Mouse (Mus musculus) heart, embryonic 11.5 days (tissue): ENCODE results near the gene Epm2a. TPM values are rescaled to one million over a fixed set of nuclear protein-coding genes. Genes with fewer than 3 reads are reported as not detected.

ENCODE experiments used
- ATAC-seq: fragments of 200-750 bp; cut with Nextera tagmentation; replicated peaks from 2 replicates; pipeline ENCODE4 v1.8.0; 2017; ENCODE audit warnings: moderate library complexity; ENCODE audit not compliant: insufficient number of reproducible peaks, low FRiP score, low TSS enrichment
- H3K27ac ChIP-seq: fragments of 300-500 bp; sonication (generic); 2 replicates; pipeline ENCODE4 v1.5.1; 2014; ENCODE audit warnings: mild to moderate bottlenecking, low read depth, low read length
- H3K27me3 ChIP-seq: fragments of 300-500 bp; sonication (generic); 2 replicates; pipeline ENCODE4 v1.6.1; 2014; ENCODE audit warnings: mild to moderate bottlenecking, low read length, mixed read lengths; ENCODE audit not compliant: control insufficient read depth, insufficient read depth
- H3K36me3 ChIP-seq: fragments of 300-500 bp; sonication (generic); 2 replicates; pipeline ENCODE4 v1.6.1; 2014; ENCODE audit warnings: mild to moderate bottlenecking, low read length, moderate library complexity, mixed read lengths; ENCODE audit not compliant: control insufficient read depth, insufficient read depth
- H3K4me1 ChIP-seq: fragments of 300-500 bp; sonication (generic); 2 replicates; pipeline ENCODE4 v1.6.1; 2014; ENCODE audit warnings: low read length; ENCODE audit not compliant: control insufficient read depth, insufficient read depth
- H3K4me2 ChIP-seq: fragments of 300-500 bp; sonication (generic); 2 replicates; pipeline ENCODE4 v1.6.1; 2014; ENCODE audit warnings: mild to moderate bottlenecking, moderate library complexity
- H3K4me3 ChIP-seq: fragments of 300-500 bp; sonication (generic); 2 replicates; pipeline ENCODE4 v1.5.1; 2014; ENCODE audit warnings: low read depth, low read length
- H3K9ac ChIP-seq: fragments of 300-500 bp; sonication (generic); 2 replicates; pipeline ENCODE4 v1.6.1; 2014; ENCODE audit warnings: mild to moderate bottlenecking, low read depth, low read length, moderate library complexity
- H3K9me3 ChIP-seq: fragments of 300-500 bp; sonication (generic); replicated peaks from 2 replicates; pipeline ENCODE4 v1.6.1; 2016; ENCODE audit warnings: low read length; ENCODE audit not compliant: control insufficient read depth
- WGBS: fragments of 180-500 bp; shearing (Covaris S2); extraction: QIAGEN DNeasy Blood & Tissue Kit; methylation state at CpG from one replicate; pipeline ENCODE4 v1.1.7; 2014; ENCODE audit not compliant: insufficient replicate concordance; 5-methylcytosine and 5-hydroxymethylcytosine counted together
- polyA plus RNA-seq: library from polyadenylated mRNA; unstranded; fragments of >200 nt; fragmentation: Nextera tagmentation; extraction: Ambion mirVana; gene quantifications from 2 replicates; pipeline ENCODE4 v1.2.1, GENCODE M21; 2014

Gene Epm2a
- polyA plus RNA-seq, 1 experiment from 2014 or later: 0.43 TPM

GRCm38 (mm10) chr10:11381302-11381701 lies 38.1 kb downstream of the Epm2a start:
- Histone ChIP-seq H3K4me1 (no peaks in the 10 kb centered on the region), H3K36me3 (no peaks in the 10 kb centered on the region), H3K9me3 (no peaks in the 10 kb centered on the region), H3K4me3 (no peak overlapping the region), H3K4me2 (no peak overlapping the region), H3K27me3 (no peaks in the 10 kb centered on the region), H3K9ac (no peak overlapping the region), H3K27ac (no peak overlapping the region)
- 80% methylated on average over 2 of the region's 2 CpGs for whole genome bisulfite sequencing
- no peak for ATAC-seq

DNA sequence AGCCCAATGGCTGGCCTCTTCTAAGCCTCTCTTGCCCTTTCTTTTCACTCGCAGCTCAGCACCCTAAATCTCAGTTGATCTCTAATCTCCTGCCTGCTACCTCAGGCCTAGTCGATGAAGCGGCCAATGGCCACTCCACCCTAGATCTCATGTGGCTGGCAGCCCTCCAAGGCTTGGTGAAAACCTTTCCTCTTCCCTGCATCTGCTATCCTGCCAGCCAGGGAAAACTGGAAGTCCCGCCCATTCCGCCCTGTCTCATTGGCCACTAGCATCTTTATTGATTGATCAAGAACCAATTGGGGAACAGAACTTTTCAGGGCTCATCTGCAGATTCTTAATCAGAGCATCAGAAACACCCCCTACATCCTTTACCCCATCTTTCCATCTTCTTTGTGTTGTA lies 67.7 kb downstream of the Epm2a start:
- Histone ChIP-seq H3K4me3 (no peak overlapping the region), H3K9me3 (no peaks in the 10 kb centered on the region), H3K27me3 (no peaks in the 10 kb centered on the region), H3K4me2 (no peak overlapping the region), H3K9ac (no peak overlapping the region), H3K36me3 (no peaks in the 10 kb centered on the region), H3K4me1 (no peaks in the 10 kb centered on the region), H3K27ac (no peak overlapping the region)
- WGBS: 67% methylated on average over 5 of the region's 5 CpGs
- ATAC-seq: no peak

GRCm38 (mm10) chr10:11420071-11420470 lies 76.9 kb downstream of the Epm2a start:
- Histone ChIP-seq H3K27me3 (no peaks in the 10 kb centered on the region), H3K4me1 (no peaks in the 10 kb centered on the region), H3K36me3 (no peaks in the 10 kb centered on the region), H3K9ac (no peak overlapping the region), H3K9me3 (no peaks in the 10 kb centered on the region), H3K4me3 (no peak overlapping the region), H3K27ac (no peak overlapping the region), H3K4me2 (no peak overlapping the region)
- WGBS: 82% methylated on average over 3 of the region's 3 CpGs
- ATAC-seq: no peak

GRCm38 (mm10) chr10:11429059-11429812 lies 86.0 kb downstream of the Epm2a start:
- no peak for ATAC-seq
- no peaks in the 10 kb centered on the region for H3K9me3 ChIP-seq
- no peak overlapping the region for H3K9ac ChIP-seq
- H3K36me3 ChIP-seq: no peaks in the 10 kb centered on the region
- 78% methylated on average over 12 of the region's 12 CpGs for WGBS
- H3K4me3 ChIP-seq: no peak overlapping the region
- H3K27ac ChIP-seq: no peak overlapping the region
- no peaks in the 10 kb centered on the region for H3K4me1 ChIP-seq
- H3K27me3 ChIP-seq: no peaks in the 10 kb centered on the region
- no peak overlapping the region for H3K4me2 ChIP-seq

DNA sequence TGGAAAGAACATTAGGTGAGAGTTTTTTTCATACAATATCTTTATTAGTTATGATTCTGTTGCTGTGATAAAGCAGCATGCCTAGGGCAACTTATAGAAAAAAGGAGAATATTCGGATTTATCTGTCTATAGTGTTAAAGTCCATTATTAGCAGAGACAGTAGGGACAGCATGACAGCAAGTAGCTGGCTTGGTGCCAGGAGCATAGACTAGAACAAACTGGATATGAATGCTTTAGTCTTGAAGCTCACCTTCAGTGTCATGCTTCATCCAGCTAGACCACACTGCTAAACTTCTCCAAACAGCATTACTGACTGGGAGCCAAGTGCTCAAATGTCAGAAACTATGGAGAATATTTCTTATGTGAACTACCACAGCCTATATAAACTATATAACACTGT lies 93.8 kb downstream of the Epm2a start:
- Histone ChIP-seq H3K9ac (no peak overlapping the region), H3K4me2 (no peak overlapping the region), H3K27ac (no peak overlapping the region), H3K4me3 (no peak overlapping the region), H3K9me3 (no peaks in the 10 kb centered on the region), H3K36me3 (no peaks in the 10 kb centered on the region), H3K27me3 (no peaks in the 10 kb centered on the region), H3K4me1 (no peaks in the 10 kb centered on the region)
- no peak for ATAC-seq
- WGBS: 72% methylated on average over 1 of the region's 1 CpGs

DNA sequence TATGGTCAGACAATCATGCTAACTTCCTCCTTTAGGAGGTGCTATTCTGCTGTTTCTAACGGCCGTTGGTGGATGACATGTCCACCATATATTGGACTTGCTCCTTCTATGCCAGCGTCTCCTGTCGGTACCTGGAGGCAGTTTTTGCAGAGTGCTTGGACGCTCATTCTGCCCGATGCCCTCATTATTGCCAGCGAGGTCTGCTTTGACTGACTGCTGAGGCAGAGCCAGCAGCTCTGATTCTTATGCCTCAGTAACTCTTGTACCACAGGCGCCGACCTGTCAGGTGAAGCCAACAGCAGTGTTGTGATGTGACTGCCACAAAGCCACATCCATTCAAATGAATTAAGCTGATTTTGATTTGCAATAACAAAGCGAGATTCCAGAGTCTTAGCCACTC lies 95.3 kb downstream of the Epm2a start:
- H3K4me2 ChIP-seq: no peak overlapping the region
- H3K27ac ChIP-seq: no peak overlapping the region
- 85% methylated on average over 10 of the region's 10 CpGs for WGBS
- H3K9ac ChIP-seq: no peak overlapping the region
- no peaks in the 10 kb centered on the region for H3K4me1 ChIP-seq
- H3K4me3 ChIP-seq: no peak overlapping the region
- H3K27me3 ChIP-seq: no peaks in the 10 kb centered on the region
- no peak for ATAC-seq
- no peaks in the 10 kb centered on the region for H3K9me3 ChIP-seq
- H3K36me3 ChIP-seq: no peaks in the 10 kb centered on the region

GRCm38 (mm10) chr10:11439342-11439741 lies 96.1 kb downstream of the Epm2a start:
- Histone ChIP-seq H3K27me3 (no peaks in the 10 kb centered on the region), H3K9ac (no peak overlapping the region), H3K36me3 (no peaks in the 10 kb centered on the region), H3K27ac (no peak overlapping the region), H3K4me2 (no peak overlapping the region), H3K4me3 (no peak overlapping the region), H3K9me3 (no peaks in the 10 kb centered on the region), H3K4me1 (no peaks in the 10 kb centered on the region)
- ATAC-seq: no peak
- WGBS: 77% methylated on average over 6 of the region's 6 CpGs

DNA sequence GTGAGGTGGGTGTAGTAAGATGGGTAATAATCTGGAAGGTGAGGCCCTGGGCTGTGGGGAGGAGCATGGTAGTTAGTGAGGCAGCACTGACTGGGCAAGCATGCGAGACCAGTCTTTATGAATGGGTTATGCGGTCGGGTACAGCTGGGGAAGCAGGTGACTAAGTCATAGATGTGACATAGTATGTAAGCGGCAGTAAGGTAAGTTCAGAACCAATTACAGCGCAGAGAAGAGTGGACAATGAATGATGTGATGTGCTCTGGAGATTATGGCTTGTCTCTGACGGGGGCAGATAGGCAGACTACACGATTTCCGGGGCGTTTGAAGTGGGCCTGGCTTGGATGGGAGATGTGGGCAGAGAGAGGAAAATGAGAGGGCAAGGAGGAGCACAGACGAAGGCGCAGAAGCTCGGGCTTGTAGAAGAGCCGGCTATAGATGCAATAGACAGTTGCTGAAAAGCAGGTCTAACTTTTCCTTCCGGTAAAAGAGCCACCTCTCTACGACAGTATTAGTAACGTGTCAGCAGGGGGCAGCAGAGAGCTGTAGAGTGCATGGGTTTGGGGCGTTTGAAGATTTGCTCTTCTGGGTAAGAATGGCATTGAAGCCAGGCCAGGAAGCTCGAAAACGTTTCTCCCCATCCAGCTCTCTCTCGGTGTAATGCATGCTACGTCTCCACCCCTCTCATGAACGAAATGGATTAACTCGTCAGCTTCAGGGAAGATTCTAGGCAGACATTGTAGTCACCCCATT lies 106.5 kb downstream of the Epm2a start:
- no peaks in the 10 kb centered on the region for H3K36me3 ChIP-seq
- H3K27me3 ChIP-seq: no peaks in the 10 kb centered on the region
- ATAC-seq: no peak
- H3K9me3 ChIP-seq: no peaks in the 10 kb centered on the region
- no peak overlapping the region for H3K4me3 ChIP-seq
- no peak overlapping the region for H3K27ac ChIP-seq
- WGBS: 29% methylated on average over 23 of the region's 23 CpGs
- H3K4me2 ChIP-seq: peak overlapping the region; percentile 49
- no peak overlapping the region for H3K9ac ChIP-seq
- H3K4me1 ChIP-seq: peaks cover 7% of the 10 kb centered on the region
